Mouse (Mus musculus) liver, postnatal 0 days (tissue): ENCODE measurements at regions not wholly inside any gene's neighbourhood (a gene's known extent, or its start where the extent isn't known, plus 50 kb on each side); places are given as distances from the start of the nearest gene placed in this dataset.

Experiments
- CTCF ChIP-seq: sonication (generic); IDR thresholded peaks from 2 replicates; pipeline ENCODE4 v1.5.1; 2016; ENCODE audit warnings: antibody characterized with exemption, low read depth
- EP300 ChIP-seq: IDR thresholded peaks from 2 replicates; pipeline ENCODE4 v1.6.1; 2016; ENCODE audit warnings: antibody characterized with exemption, low read depth, mild to moderate bottlenecking

DNA sequence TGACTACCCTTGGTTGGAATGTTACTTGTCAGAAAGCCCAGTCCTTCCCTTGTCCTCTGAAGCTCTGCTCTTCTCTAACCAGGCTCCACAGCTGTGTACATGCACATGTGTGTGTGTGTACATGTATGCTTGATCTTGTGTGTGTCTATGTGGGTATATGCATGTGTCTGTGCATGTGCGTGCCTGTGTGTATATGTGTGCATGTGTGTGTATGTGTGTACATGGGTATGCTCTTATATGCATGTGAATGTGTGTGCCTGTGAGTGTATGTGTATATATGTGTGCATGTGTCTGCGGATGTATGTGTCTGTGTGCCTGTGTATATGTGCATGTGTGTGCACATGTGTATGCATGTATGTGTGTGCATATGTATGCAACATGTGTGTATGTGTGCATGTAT lies 468.6 kb upstream of the Trpc7 start:
- TF ChIP-seq CTCF (no peak), EP300 (no peak)
